Mouse (Mus musculus) induced T-regulatory cell, adult 2 months (primary cell): ENCODE measurements around the gene Ly6g5c.

ENCODE experiments used
- DNase-seq: peaks from one replicate; pipeline ENCODE4 v3.0.0-alpha.2; 2012; ENCODE audit warnings: low read depth

Ly6g5c gene

GRCm38 (mm10) chr17:35080710-35081109 is 27.4 kb upstream of the Ly6g5c start:
- no peak for DNase-seq

GRCm38 (mm10) chr17:35082841-35083576 is 25.1 kb upstream of the Ly6g5c start:
- DNase-seq, result no peak

- DNase-seq, result no peak
Measured at GRCm38 (mm10) chr17:35083929-35084497, 24.1 kb upstream of the Ly6g5c start.

GRCm38 (mm10) chr17:35085208-35085865 is 22.7 kb upstream of the Ly6g5c start, which contains the start of gene Ly6g6f:
Ly6g6f (minus strand) TSS chr17:35085610.
- DNase-seq, result no peak

- DNase-seq, result peak; percentile 47
Measured at GRCm38 (mm10) chr17:35088151-35088550, 19.9 kb upstream of the Ly6g5c start.

GRCm38 (mm10) chr17:35088825-35089644 is 19.0 kb upstream of the Ly6g5c start, which contains the start of gene Abhd16a:
Abhd16a (plus strand) TSS chr17:35089263.
- peak; percentile 96 for DNase-seq

GRCm38 (mm10) chr17:35090166-35090932 is 17.7 kb upstream of the Ly6g5c start:
- no peak for DNase-seq

- DNase-seq, result no peak
Measured at GRCm38 (mm10) chr17:35092403-35093198, 15.5 kb upstream of the Ly6g5c start.

GRCm38 (mm10) chr17:35094475-35095365 is 13.4 kb upstream of the Ly6g5c start:
- no peak for DNase-seq

- DNase-seq, result no peak
Measured at GRCm38 (mm10) chr17:35096597-35096996, 11.5 kb upstream of the Ly6g5c start.

- no peak for DNase-seq
Measured at GRCm38 (mm10) chr17:35097164-35097655, 10.9 kb upstream of the Ly6g5c start.

GRCm38 (mm10) chr17:35100196-35100765 is 7.8 kb upstream of the Ly6g5c start:
- DNase-seq, result no peak

GRCm38 (mm10) chr17:35101161-35101560 is 6.9 kb upstream of the Ly6g5c start:
- no peak for DNase-seq

- no peak for DNase-seq
Measured at GRCm38 (mm10) chr17:35102299-35102698, 5.8 kb upstream of the Ly6g5c start.

- no peak for DNase-seq
Measured at GRCm38 (mm10) chr17:35103221-35103690, 4.8 kb upstream of the Ly6g5c start.

- no peak for DNase-seq
Measured at GRCm38 (mm10) chr17:35104079-35104478, 4.0 kb upstream of the Ly6g5c start.

GRCm38 (mm10) chr17:35104754-35105153 is 3.3 kb upstream of the Ly6g5c start:
- DNase-seq, result no peak

- DNase-seq, result peak; percentile 55
Measured at GRCm38 (mm10) chr17:35105740-35106389, 2.2 kb upstream of the Ly6g5c start.
